Mouse (Mus musculus) right cerebral cortex, postnatal 4 days (tissue): Measurements from ENCODE around the gene Apopt1.
A peak's percentile ranks its signal among the peaks of the same experiment; 100 is the strongest.

Experiments
- DNase-seq: peaks from one replicate; pipeline ENCODE4 v3.0.0-alpha.2; 2022

Apopt1 gene

DNA sequence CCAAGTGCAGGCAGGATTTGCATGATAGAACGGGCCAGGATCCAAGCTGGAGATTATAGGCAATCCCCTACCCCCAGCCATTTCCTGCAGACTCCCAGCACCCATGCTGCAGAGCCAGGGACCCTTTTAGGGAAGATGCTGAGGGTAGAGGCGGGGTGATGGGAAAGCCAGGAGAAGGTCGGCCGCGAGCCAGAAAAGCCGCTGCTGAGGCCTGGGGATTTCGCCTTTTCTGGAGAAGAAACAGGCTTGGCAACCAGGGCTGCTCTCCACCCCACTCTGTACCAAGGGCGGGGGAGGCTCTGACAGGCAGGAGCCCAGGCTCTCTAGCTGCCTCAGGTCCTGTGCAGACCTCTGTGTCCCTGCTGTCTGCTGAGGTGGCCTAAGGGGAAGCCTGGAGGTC is 31.8 kb upstream of the Apopt1 start:
- no peak for DNase-seq

DNA sequence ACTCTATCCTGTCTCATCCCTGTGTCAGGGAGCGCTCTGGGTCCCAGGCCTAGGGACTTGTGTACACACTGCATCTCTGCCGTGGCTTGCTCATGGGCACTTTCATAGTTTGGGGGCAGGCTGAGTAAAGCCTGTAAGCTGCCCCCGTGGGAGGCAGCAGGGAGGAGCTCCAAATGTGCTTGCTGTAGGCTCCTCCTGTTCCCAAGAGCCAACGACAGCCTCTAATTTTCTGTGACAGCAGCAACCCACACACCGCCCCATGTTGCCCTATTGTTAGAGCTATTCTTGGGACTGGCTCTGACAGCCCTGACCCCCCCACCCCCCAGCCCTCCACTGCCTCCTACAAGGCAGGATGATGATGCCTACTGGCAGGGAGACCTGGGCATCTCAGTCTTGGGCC is 31.1 kb upstream of the Apopt1 start:
- DNase-seq, result no peak

DNA sequence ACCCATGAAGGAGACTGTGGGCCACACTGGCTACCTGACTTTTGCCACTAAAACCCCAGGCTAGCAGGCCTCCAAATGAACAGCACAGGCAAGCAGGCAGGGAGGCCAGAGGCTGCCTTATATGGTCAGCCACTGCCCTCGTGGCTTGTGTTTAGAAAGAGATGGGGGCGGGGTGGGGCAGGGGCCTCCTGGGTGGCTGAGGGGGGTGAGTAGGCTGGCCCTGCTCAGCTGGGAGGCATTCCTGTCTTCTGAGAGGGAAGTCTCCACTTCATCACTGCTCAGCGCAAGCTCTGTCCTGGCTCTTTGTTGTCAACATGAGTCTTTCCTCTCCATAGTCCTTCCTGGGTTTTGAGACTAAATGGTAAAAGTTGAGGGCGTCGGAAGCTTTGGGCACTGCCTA is 30.3 kb upstream of the Apopt1 start:
- no peak for DNase-seq

DNA sequence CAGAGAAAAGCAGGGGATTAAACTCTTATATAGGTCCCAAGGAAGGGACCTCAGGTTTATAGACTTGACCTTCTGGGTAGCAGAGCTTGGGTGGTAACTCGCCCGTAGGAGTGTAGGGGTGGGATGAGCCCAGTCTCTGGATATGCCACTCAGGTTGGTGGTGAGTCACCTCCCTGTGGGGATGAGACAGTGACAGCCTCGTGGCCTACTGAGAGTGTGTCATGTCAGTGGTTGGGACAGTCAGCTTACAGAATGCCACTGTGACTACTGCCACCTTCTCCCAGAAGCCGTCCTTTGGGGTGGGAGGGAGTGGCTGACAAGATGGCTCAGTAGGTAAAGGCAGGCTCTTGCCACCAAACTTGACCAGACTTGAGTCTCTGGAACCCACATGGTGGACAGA is 26.7 kb upstream of the Apopt1 start:
- DNase-seq, result no peak

DNA sequence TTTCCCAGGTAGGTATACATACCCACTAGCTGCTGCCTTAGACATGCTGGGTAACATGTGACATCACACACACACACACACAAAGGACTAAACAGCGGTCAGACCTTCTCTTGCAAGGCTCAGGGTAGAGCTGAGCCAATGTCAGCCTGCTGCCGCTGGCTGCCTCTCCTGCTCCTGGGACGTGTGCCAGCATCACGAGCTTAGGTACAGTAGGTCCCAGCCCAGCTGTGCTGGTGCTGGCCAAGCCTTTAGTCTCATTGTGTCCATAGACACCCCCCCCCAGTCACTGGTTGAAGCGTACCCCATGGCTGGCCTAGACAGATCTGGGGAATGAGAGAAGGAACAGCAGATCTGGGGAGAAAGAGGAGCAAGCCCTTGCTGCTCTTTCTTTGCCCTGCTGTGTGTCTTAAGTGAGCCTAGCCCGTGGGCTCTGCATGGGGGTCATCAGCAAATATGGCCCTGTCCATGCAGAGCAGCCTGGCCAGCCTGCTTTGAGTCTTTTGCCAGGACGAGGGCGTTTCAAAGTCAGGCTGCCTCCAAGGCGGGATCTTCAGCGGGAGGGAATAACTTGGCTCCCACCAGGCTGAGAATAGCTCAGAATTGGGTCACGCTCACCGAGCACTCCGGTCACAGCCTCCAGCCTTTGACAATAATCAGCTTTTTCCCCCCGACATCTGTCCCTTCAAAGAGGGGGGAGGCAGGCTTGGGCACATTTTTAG is 25.6 kb upstream of the Apopt1 start:
- DNase-seq, result peak; percentile 68

DNA sequence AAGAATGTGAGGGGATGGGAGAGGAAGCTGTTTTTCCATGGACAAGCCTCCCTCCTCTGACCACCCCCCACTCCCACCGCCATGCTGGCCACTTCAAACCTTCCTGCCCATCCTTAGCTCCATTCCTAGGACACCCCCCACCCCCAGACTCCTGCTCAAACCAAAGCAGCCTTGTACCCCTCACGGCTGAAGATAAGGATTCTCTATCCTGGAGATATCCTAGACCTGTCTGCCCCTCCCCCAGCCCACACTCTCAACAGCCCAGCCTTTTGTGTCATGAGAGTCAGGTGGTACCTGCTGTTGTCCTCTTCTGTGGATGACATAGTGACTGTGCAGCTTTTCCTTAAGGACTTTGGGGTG is 25.0 kb upstream of the Apopt1 start:
- DNase-seq, result no peak

DNA sequence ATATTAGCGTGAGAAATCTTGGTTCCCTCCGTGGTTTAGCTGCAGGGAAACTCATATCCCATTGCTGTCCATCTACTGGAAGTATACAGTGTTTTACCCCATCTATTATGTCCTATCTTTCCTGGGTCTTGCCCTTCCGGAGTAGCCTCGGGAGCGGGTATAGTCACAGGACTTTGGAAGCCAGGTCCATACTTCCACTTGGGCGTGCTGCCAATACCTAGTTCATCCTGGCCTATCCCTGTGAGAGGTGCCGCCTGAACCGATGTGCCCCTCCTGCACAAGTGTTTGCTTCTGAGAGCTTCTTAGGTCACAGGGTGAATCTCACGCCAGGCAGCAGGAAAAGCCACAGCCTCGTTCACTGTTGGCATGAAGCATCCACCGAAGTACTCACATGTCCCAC is 23.6 kb upstream of the Apopt1 start:
- DNase-seq, result no peak

DNA sequence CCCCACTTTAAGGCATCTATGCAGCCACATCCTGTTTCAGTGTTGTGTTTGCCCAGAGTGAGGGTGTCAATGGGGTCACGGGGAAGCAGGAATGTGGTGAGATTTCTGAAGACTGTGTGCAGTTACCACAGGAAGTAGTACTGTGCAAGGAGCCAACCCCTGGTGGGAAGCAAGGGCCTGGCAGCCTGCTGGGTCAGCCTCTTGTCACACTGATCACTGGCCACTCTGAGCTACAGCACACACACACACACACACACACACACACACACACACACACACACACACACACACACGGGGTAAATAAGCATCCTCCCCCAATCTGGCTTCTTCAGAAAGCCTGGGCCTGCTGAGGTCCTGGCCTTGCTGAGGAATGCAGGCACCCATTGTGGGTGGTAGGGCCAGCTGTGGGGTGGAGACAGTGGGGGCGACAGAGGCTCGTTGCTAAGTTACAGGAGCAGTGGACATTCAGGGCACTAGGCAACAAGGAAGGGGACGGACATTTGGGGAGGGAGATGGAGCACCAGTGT is 21.7 kb upstream of the Apopt1 start:
- no peak for DNase-seq

DNA sequence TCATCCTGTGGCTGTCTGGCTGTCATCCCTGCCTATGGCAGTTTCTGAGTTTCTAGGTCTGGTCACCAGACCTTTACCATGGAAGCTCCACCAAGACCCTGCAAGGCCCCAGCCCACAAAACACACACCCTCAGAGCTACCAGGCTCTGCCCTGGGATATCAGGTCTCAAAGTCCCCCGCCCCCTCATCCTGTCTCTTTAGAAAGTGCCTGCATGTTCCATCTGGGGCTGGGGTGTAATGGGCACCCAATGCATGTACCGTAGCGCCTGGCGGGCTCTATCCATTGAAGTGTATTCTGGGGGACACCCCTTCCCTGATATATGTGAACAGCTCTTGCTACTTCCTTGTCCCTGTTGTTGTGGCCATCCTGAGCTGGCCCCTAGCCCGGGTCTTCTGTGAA is 20.2 kb upstream of the Apopt1 start:
- no peak for DNase-seq

DNA sequence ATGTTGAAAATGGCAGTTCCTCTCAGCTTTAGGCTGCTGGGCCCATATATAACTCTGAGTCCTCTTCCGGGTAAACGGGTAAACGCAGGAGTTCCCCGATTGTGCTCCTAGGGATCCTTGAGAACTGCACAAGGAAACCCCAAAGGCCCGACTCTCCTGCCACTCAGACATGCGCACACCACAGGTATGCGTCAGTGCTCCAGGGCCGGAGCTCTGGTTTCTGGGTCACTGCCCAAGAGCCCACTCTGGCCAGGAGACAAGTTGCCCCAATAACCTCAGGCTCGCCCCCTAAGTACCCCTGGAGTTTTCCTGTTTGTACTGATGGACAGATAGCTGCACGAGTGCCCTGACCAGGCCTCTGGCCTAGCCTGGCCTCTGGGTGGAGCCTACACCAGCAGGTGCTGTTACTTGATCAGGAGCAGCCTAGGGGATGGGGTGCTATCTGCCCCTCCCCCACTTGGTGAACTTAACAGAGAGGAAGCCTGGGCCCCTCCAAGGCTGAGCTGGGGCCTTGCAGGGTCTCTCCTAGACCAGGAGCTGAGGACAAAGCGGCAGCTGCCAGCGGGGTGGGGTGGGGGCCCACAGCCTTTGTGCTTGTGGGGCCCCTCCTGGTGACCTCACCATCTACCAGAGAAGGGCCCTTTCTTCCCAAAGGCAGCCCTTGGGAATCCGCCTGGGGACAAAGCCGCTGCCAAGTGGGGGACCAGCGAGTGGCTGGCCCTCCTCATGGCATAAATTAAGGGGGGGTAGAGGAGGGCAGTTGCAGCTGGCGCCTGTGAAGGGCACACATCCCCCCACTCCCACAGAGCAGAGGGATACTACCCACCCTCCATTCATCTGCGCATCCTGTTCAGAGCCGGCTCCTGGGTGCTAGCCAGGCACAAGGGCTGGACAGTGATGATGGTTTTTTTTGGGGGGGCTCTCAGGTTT is 19.5 kb upstream of the Apopt1 start:
- peak; percentile 69 for DNase-seq

DNA sequence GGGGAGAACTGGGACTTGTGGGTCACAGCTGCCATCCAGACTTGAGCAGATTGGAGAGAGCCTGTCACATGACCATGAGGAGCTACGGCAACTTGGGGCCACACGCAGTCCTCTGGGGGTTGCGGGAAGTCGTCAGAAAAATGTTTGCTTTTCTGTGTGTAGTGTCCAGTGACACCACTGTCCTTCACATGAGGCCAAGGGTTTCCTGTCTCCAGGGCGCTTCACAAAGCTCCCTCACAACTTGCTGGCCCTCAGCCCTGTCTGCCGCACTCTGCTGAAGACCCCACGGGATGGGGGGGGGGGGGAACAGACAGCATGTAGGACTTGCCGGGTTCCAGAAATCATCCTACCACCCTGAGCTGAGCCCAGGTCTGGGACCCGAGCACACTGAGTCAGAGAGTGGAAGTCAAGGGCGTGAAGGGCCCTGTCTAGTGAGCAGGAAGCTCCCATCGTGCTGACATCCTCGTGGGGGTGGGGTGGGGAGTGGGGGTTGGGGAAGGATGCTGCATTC is 18.7 kb upstream of the Apopt1 start:
- no peak for DNase-seq

DNA sequence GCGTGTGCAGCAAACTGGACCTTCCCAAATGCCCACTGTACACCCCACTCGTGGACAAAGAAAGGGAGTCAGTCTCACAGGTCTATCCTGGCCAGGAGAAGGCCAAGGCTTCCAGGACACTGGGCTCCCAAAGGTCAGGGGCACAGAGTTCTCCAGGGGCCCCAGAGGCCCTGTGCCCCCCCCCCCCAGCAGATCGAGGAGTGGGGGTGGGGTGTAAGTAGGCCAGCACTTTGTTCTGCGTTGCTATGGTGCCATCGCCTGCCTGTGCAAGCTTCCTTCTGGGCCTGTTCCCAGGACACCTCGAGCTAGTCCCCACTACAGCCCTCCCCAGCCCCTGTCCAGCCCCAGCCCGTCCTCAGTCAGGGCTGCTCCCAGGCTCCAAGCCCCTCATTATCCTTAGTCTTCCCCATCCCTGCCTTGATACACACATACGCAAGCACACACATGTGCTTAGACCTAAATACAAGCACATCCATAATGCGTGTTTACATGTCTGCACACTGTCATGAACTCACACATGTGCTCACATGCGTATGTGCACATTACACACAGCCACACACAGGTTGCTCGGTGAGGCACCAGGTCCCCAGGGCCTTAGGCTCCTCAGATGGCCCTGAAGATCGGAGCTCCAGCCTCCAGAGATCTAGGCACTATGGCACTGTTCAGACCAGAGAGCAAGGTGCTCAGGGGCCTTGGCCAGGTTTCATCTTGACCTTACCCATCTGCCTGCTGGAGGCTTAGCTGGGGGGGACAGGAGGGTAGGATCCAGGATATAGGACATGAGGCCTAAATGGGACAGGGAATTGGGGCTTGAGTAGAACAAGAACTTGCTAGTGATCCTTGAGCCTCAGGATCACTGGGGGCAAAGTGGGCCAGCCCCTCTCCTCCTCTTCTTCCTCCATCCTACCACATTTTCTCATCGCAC is 17.9 kb upstream of the Apopt1 start:
- DNase-seq, result peak; percentile 50

DNA sequence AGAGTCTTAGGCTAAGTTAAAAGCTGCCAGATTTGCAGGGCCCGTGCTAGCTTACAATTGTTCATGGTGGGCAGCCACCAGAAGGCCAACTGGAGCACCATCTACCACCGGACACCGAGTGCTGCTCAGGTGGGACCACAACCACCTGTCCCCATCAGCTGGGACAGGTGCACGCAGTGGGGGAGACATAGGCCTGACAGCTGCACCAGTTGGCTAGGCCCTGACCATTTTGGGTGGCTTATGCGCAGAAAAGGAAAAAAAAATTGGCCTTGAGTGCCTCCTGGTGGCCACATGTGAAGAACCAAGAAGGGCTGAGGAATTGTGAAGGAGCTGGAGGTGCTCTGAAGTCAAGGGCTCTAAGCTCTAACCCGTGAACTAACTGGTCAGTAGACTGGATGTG is 16.8 kb upstream of the Apopt1 start:
- peak; percentile 66 for DNase-seq

DNA sequence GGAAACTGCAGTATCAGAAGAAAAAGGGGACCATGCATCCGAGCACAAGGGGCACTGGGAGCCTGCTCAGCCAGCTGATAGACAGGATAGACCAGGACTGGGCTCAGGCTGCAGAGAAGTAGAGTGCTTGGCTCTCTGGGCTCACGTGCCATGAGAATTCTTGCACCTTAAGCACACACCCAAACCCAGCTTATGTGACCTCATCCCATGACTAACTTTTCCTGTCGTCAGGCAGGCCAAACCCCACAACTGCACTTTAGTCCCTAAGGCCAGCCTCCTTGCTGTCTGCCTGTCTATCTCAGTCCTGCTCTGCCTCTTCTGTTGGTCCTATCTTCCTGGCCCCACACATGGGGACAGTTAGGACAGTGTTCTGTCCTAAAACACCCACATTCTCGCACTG is 15.4 kb upstream of the Apopt1 start:
- no peak for DNase-seq

DNA sequence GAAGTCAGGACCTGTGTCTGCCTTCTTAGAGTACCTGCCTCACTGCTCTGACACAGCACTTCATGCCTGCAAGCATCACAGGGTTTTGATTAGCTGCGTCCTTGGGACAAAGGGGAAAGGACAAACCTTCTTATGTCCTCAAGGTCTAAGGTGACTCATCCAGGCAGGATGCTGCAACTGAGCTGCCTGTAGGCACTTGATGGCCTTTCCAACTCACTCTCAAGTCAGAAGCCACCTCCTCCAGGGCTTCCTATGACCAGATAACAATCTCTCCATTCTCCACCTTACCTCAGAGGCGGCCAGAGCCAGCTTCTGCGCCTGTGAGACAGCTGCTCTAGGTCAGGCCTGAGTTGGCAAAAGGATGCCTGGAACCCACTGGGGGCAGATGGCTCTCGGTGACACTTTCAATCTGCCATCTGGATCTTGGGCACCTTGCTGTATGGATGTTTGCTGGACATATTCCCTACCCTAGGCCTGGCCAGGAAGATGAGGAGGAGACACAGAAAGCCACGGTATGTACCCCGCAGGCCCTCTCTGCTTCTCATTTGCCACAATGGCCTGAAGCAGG is 14.6 kb upstream of the Apopt1 start:
- no peak for DNase-seq

DNA sequence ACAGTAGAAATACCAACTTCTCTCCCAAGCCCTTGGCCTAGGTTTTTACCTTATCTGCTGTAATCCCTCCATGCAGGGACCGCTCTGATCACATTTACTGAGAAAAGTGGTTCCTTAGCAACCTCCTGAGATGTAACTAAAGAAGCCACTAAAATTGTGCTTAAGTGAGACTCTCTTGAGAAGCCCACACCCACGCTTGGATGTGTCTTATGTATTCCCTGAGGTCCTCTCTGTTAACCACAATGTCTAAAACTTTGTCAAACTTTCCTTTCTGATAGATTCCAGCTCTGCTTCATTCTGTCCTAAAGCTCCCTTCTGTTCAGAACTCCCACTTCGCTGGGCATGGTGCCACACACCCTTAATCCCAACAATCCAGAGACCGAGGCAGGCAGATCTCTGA is 13.5 kb upstream of the Apopt1 start:
- DNase-seq, result no peak

DNA sequence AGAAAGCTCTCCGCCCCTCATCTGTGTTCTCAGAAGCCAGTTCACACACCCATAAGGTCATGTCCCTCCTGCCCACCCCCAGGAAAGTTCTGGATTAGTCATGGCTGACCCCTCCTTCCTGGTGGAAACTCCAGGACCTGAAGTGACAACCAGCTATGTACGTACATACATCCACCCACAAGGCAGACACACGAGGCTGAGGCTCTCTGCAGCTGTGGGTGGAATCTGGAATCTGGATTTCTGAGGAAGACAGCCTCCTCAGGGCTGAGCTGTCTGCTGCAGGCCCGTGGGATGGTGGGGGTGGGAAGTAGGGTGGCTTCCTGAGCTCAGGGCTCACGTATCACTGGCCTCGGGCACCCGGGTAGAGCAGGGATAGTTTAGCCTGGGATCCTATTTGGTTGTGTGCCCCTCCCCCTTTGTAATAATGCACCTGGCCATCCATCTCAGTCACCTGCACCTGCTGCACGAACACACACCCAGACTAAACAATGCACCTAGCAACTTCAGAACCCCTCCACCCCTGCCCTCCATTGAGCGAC is 12.1 kb upstream of the Apopt1 start:
- no peak for DNase-seq

DNA sequence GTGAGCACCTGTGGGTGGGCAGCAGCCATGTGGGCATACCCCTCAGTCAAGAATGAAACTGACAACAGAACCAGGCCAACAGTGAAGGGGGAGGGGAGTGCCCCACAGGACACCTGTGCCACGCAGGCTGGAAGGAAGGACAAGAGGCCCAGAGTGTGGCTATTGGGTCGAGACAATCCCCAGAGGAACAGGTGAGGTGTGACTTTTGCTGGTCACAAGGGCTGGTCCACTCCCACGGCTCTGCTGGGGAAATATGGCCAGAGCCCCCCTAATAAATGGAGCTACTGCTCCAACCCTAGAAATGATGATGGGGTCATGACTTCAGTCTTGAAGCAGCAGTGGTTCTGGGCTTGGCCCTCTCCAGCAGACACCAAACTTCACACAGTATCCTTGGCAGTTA is 9.8 kb upstream of the Apopt1 start:
- no peak for DNase-seq

DNA sequence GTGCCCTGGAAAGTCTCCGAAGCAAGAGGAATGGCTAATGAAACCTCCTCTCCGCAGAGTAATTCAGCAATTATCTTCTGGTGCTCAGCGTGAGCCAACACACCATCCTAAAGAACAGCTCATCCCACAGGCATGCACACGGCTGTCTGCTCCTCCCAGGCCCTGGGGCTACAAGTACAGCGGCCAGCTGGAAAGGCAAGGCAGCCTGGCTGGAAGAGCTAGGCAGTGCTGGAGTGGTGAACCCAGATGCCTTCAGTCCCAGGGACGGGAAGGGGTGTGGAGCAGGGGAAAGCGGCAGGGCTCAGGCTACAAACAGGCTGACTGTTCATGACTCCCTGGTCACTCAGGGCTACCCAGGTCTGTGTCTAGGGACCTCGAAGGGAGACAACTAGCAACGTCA is 8.5 kb upstream of the Apopt1 start:
- no peak for DNase-seq

DNA sequence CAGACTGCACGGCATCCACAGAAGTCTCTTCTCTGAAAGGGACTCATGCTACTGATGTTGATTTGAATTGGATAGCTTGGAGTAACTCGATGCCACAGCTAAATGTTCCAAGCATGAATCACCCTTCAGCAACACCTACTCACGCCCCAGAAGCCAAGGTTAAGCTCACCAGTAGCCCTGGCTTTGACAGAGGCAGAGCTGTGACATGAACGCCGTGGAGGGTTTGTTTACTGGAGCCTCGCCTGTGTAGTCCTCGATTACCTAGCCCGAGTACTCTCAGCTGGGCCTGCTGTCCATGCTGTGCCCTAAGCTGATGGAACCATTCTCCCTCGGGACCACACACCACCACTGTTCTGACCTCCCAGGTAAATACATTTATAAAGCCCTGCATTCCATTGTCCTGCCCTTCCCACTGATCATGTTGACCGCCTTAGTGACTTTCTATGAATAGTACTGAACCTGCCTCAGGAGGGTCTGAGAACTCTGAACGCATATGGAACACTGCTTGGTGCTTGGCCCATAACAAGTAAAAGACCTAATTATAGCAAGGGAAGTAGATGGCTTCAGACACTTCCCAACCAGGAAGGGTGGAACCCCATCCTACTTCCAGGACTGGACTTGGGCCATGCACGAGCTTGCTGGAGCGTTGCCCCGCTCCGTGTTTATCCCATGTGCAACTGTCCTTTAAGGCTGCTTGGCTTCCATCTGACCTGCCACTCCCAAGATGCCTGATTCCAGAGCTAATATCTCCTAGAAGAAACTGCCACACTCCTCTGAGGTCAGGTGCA is 7.7 kb upstream of the Apopt1 start:
- DNase-seq, result no peak

DNA sequence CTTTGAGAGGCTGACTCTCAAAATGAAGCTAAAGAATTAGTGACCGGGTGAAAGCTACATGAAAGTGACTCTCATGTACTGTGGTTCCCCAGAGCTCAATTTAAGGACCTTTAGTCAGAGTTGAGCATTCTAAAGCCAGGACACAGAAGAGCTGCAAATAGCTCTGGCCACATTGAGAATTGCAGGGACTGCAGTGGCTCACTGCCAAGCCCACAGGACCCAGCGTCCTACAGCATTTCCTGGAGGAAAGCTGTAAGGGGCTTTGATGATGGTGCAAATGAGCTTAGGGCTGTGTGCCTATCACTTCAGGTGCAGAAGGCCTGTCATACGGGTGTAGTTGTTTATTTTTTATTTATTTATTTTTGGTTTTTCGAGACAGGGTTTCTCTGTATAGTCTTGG is 4.9 kb upstream of the Apopt1 start:
- no peak for DNase-seq
